Mouse (Mus musculus) adrenal gland, postnatal 14 days (tissue): Measurements from ENCODE around the gene Gm17545. TPM values are rescaled to one million over a fixed set of nuclear protein-coding genes. Genes with fewer than 3 reads are reported as not detected.

Experiments
- DNase-seq: peaks from one replicate; pipeline ENCODE4 v3.0.0; 2021; ENCODE audit warnings: mixed read lengths
- total RNA-seq: library from RNA; stranded (reverse); gene quantifications from 2 replicates; pipeline ENCODE4 v1.2.3, GENCODE M21; 2021

Gene Gm17545
- total RNA-seq, 1 experiment from 2014 or later, result not detected

DNA sequence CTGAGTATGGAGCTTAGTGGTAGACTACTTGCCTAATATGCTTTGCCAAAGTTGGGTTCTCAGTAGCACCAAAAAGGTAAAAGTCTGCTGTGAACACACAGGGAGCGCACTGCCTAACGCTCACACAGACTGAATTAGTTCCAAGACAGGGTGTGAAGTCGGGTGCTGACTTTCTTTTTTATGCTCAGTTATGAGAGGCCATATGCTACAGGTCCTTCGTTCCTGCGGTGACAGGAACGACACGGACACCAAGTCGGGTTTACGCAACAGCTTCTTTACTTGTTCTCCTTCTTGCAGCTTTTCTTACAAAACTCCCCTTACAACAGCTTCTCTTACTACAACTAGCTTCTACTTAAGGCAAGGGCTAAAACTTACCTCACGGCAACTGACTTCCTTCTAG, 10.9 kb upstream of the Gm17545 start:
- DNase-seq, result no peak

DNA sequence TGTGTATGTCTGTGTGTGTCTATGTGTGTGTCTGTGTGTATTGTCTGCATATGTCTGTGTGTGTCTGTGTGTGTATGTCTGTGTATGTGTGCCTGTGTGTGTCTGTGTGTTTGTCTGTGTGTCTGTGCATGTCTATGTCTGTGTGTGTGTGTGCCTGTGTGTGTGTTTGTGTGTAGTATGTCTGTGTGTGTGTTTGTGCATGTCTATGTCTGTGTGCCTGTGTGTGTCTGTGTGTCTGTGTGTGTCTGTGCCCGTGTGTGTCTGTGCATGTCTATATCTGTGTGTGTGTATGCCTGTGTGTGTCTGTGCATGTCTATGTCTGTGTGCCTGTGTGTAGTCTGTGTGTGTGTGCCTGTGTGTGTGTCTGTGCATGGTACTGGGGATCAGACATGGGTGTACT, 9.0 kb upstream of the Gm17545 start:
- DNase-seq, result no peak

DNA sequence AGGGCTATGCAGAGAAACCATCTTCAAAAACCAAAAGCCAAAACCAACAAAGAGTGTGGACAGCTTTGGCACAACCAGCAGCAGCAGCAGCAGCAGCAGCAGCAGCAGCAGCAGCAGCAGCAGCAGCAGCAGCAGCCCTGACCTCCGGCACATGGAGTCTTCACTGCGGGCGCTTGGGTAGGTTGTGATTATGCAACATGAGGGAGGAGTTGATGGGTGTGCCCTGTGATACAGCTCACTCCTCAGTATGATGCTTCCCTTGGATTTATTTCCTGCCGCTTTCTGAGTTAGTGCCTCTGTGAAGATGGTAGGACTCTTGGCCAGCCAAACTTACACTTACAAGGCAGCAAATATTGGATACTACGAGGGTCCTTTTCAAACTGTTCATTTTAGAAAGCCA, 6.9 kb upstream of the Gm17545 start:
- DNase-seq, result peak; percentile 32

DNA sequence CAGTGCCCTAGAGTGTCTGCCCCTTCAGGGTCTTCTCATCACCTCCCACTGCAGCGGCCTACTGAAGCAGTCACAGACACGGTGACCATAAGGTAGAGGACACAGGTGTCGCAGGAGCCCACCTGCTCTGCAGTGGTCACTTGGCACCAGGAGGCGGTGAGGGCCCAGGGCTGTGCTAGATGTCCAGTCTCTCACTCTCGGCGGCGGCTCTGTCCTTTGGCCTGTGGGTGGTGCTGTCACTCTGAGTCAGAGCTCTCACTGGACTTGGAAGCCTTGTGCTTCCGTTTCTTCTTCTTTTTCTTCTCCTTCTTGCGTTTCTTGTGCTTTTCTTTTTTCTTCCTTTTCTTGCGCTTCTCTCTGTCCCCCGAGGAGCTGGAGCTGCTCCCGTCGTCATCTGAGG, 5.7 kb upstream of the Gm17545 start:
- peak; percentile 32 for DNase-seq

DNA sequence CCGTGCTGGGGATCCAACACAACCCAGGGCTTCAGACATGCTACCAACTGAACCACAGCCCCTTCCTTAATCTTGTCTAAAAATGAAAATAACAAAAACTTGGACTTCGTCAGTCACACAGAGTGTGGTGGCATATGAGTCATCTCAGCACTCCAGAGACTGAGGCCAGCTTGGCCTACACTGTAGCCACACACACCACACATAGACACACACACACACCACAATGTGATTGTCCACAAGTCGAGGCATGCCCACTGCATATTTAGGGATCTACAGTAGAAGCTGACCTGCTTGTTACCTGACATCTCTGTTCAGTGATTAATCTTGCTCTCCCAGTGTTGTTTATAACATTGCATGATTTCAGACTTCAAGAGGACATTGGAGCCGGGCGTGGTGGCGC, 4.9 kb upstream of the Gm17545 start:
- no peak for DNase-seq

DNA sequence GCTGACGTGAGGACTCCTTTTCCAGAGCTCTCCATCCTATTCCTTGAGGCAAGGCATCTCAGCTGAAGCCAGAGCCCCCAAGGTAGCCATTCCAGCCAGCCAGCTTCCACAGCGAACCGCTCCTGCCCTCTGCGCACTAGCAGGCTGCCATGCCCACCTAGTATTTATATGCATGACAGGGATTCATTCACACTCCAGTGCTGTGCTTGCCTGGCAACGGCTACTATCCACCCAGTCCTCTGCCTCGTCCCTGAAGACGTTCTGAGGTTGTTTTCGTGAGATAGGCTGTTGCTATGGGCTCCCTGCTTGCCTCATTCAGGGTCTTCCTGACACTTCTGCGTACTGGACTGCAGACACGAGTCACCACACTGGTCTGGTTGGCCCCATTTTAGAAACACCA, 1.4 kb upstream of the Gm17545 start:
- DNase-seq, result no peak

DNA sequence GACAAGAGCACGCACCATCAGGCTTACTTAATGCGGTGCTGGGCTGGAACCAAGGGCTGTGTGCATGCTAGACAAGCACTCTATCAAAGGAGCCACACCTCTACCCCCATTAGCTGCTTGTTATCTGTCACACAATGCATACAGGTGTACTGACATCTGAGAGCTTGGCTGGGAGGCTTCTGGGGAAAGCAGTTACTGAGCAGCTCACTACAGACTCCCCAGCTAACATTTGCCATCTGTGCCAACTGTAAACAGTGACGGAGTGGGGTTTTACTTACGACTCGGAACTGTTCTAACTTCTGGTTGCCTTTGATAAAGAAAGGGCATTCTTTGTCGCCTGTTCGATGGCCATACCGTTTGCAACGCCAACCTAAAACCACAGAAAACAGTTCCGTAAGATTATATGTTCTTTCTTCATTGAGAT, 577 bp upstream of the Gm17545 start:
- no peak for DNase-seq

DNA sequence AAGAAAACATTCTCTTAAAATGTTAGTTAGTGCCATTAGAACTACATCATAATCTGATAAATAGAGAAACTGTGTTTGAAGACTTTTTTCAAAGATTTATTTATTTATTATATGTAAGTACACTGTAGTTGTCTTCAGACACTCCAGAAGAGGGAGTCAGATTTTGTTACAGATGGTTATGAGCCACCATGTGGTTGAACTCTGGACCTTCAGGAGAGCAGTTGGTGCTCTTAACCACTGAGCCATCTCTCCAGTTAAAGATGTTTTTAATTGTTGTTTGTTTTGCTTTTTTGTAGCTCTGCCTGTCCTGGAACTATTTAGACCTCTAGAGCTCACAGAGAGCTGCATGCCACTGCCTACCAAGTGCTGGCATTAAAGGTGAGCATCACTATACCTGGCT, 951 bp downstream of the Gm17545 start:
- no peak for DNase-seq

DNA sequence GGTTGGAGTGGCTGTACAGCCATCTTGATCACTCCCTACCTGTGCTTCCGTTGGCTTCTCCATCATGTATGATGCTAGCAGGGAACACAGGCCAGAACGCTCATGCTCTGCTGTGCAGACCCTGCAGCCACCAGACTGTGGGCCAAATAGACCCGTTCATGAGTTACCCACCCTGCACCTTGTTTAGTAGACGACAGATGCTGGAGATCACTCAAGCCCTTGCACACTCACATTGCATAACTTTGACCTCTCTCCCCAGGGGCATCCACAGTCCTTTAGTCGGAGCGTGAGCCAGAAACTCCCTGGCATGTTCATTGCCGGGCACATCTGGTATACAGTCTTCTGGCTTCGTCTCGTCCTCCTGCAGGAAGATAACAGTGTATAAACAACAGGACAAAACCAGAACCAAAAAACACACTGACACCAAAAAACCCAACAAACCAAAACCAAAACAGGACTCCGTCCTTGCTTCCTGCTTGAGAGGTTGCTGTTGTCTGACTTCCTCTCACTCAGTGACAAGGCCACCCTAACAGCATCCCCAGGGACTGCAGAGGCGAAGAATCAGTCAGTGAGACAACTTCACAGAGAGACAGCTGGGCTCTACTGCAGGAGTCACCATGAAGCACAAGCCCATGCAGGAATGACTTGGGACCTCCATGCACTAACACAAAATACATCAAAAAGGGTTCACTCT, 3.2 kb downstream of the Gm17545 start:
- DNase-seq, result peak; percentile 33

DNA sequence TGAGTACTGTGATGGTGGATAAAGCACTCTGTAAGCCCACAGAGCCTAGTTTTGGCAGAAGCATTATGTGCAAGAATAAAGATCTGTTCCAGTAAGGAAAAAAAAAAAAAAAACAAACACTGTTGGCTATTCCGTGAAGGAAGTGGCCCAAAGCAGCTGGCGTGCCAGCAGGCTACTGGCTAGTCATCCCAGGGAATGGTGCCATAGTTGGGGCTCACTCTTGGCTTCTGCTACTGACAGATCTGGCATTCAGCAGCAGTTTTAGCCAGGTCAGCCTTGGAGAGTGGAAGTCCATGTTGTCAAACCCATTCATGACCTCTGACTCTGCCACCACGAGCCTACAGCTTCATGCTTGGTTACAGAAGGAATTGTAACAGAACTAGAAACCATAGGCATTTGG, 7.9 kb downstream of the Gm17545 start:
- DNase-seq, result peak; percentile 65

DNA sequence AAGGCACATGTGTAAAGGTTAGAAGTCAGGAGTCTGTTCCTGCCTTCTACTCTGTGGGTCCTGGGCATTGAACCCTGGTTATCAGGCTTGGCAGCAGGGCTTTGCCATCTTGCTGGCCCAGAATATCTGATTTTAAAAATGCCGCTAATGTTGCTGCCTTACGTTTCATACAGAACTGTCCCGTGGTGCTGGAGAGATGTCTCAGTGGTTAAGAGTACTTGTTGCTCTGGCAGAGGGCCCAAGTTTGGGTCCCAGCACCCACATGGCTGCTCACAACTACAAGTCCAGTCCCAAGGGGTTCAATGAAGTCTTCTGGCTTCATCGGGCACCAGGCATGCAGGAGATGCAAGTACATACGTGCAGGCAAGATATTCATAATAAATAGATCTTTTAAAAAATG, 12.1 kb downstream of the Gm17545 start:
- no peak for DNase-seq

DNA sequence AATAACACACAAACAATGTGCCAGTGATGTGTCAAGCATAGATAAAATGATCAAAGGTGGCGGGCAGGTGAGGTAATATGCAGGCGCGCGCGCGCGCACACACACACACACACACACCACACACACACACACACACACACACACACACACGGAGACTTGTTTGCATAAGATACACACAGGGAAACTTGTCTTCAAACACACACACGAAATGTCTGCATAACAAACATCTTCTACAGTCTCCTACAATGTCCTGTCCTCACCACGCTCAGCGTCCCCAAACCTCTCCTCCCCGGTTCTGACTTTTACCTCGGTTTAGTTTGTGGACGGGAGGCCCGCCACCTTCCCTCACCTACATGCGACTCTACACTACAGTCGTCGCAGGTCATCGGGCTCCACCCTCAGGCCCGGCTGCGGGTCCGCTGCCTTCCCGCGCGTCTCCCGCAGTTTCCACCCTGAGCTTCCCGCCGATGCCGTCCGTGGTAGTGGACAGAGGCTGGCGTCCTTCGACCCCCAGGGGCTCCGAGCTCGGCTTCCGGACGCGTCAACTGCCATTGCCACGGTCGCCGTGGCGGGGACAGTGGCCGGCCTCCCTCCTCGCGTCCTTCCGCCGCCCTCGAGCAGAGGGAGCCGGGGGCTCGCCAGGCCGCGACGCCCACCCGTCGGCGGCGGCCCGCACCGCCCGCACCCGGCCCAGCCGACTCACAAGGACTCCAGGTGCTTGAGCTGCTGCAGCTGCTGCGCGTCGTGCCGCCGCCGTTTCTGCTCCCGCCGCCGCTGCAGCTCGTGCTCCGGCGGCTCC, 13.5 kb downstream of the Gm17545 start:
- DNase-seq, result peak; percentile 69

DNA sequence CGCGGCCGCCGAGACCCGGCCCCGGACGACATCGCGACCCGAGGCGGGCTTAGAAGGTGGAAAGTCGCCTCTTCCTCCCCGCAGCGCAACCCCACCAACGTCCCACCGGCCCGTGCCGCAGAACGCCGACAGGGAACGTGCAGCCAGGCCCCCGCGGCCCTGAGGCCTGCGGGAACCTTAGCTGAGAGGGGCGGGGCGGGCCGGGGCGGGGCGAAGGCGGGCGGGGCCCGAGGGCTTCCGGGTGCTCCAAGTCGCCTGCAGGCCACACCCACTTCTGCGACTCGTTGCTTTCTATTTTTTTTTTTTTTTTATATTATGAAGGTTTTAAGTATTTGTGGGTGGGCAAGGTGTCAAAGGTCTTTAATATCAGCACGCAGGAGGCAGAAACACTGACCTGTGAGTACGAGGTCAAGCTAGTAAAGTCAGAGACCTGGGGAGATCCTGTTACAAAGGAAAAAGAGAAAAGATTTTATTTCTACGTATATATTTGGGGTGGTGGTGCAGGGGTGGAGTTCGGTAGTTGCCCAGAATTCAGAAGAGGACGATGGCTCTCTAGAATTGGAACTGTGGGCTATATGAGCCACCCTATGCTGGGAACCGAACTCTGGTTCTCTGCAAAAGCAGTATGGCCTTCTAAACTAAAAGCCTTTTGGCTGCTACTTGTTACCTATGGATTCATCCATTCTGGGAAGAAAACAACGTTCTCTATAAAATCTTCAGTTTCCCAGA, 14.2 kb downstream of the Gm17545 start:
- DNase-seq, result peak; percentile 83

DNA sequence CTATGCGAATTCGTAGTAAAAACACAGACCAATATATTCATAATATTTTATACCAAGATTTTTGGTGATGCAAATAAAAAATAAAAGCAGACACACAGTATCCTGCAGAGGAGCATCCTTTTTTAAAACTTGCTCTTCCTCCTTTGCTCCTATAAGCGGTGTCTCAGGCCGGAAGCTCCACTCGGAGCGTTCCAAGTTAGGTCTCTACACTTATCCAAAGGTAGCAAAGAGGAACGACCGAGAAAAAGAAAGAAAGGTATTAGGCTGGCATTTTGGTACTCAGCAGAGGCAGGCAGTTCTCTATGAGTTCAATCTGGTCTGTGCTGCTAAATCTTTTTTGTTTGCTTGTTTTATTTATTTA, 14.8 kb downstream of the Gm17545 start:
- no peak for DNase-seq

DNA sequence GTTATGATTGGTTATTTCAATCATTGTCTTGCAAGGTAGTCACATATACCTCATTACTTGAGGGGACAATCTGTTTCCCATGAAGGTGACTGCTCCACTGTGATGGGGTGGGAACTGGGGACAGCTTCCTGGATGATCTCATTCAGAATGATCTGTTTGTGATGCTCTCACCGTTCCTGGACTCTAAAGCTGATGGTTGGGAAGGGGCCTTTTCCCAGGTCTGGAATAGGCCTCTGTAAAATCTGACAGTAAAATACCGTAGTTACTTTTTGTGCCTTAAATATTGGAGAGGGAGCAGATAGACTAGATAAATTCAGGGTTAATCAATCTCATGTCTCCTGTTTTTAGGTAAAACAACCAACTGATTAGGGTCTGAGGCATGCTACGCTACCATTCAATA, 15.6 kb downstream of the Gm17545 start, which contains the start of gene Rp9:
TSS of gene Rp9 (minus strand) at position 101 of the 400 bp plus-strand sequence.
- DNase-seq, result no peak

DNA sequence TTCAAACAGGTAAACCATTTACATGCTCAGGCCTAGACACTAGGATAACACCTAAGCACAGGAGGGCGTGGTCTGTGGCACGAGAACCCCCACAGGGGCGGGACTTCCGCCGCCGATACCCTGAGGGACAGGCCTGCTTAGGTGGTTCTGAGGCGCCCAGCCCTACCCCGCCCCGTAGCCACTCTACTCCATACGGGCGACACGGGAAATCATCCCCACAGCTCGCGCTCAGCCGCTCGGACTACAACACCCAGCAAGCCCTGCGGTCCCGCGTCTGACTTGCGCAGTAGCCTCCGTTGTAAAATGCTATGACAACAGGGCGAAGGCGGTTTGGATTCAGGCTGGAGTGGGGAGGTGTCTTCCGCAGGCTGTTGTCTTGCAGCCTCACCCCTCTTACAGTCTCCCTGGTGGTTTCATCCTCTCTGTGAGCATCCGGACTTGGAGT, 21.4 kb downstream of the Gm17545 start, which contains the start of gene Bbs9:
TSS of gene Bbs9 (plus strand) at position 292 of the 445 bp plus-strand sequence.
- DNase-seq, result peak; percentile 95

DNA sequence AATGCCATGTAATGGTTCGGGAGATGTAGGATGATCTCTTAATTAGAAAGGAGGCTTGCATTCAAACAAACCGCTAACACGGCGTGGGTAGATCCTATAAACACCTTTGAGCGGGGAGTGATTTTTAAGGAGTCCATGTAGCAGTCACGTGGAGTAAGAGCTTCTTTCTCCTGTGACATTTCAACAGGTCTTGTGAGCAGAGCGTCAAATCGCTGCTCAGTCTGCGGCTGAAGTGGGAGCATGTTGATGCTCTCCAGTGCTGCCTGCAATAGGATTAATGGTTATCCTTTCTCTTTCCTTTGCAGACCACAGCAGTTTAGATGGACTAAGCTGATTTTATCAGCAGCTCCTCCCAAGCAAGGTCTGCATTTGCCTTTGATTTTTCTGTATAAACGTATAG, 22.2 kb downstream of the Gm17545 start:
- DNase-seq, result peak; percentile 25

DNA sequence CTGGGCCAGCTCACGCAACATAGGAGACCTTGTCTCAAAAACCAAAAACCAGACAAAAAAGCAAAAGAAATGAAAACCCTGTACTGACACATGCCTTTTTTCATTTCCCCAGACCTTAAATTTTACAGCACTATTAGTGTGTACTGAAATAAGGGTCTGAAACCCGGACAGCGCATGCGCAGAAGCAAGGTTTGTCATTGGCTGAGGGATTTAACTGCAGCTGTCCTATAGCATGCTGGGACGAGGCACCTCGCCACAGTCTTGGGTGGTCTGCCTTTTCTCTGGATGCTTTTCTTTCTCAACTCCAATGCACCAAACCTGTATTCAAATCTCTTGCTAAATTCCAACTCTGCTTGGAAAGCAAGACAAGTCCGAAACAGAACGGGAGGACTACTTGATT, 24.9 kb downstream of the Gm17545 start:
- no peak for DNase-seq

DNA sequence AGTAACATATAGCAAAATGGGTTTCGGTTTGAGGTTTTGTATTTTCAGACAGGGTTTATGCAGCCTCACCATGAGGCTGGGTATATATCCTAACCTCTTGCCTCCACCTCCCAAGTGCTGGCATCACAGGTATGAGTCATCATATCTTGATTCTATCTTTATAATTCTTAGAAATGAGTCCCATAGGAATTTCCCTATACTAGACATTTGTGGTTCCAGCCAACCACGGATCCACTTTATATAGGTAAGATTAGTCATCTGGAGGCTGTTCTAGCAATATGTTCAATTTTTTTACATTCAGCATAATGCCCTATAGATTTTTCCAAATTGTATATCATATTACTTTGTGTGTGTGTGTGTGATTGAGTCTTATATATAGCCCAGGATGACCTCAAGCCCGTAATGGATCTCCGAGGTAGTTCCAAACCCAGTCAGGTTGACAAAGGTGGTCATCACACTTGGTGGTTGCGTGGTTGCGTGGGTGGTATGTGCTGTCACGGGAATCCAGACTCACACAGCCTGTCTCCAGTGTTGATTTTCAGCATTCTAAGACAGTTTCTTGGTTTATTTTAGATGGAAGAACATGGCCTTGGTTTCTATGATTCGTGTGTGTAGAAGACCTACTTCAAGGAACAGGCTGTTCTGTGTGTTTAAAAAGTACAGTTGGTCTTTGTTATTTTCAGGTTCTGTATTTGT, 29.9 kb downstream of the Gm17545 start:
- no peak for DNase-seq

DNA sequence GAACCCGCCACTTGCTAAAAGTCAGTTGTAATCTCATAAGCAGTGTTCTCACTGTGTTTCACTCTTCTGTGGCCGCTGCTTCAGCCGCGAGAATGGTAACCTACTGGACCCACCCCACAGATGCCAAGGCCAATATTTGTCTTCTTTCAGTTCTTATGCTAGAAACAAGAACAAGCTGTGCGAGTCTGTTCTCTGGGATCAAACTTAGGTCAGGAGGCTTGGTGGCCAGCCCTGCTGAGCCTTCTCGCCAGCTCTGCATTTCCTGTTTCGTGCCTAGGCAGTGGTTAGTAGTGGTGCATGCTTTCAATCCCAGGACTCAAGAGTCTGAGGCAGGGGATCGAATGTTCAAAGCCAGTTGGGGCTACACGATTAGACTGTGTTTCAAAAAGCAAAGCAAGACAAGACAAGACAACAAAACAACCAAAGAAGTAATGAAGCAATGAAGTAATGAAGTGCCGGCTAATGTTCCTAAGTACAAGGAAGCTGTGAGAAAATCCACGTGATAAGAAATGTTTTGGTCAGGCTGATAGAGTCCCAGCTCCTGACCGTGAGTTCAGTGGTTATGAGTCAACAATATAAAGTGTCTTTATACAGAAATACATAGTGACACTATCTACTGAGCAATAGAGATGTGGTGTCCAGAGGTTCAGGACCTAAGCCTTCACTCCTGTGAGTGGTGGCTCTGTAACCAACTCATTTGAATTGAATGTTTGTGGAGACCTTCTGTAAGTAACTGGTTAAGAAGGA, 30.6 kb downstream of the Gm17545 start:
- no peak for DNase-seq

DNA sequence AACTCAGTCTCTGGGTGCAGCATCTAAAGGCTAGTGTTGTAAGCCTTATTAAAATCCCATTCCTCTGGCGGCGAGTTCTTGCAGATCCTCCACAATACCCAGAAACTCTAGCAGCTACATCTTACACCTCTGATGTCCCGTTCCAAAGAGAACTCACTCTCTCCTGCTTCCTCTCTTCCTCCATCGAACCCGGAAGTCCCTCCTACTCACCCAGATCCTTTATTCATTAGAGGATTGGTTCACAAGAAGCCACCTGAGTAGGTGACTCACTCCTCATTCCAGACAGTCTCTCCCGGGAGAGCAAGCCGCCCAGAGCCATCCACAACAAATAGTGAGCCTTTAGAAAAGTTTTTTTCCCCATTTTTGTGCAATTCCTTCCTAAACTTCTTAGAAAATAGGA, 32.1 kb downstream of the Gm17545 start:
- DNase-seq, result no peak

DNA sequence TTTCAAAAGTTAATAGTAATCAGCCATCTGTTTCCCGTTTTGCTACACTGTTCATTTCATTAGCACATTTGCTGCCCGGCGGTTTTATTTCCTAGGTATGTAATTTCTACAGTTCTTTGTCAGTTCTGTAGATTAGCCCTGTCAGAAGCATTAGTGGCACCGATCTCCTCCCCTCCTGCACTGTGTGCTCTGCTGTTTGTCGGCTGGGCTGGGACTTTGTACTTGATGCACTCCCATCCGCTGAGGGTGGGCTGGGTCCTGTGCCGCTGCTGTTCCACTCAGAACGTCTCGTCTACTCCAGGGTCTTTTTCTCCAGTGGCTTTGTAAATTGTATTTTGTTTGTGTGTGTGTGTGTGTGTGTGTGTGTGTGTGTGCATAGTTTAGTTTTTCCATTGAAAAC, 34.9 kb downstream of the Gm17545 start:
- DNase-seq, result no peak
